Mouse (Mus musculus): Measurements from ENCODE around the gene Armc9.

Gene Armc9

DNA sequence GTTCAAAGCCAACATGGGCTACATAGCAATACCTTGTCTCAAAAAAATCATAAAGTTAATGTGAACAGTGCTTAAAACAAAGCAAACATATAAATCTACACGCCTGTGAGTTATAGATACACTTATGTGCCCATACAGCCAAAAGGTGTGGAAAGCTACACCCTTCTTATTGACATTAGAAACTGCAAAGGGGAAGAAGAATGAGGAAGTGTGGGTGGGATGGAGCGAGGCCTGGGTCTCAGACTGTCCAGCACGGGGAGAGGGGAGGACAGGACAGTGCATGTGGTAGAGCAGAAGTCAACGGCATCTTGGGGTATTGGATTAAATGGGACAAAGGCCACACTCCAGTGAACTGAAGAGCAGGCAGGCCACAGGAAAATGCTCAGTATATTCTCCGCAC, 61.8 kb downstream of the Armc9 start:
- DNase-seq (ENCODE audit: extremely low read depth, low read depth) = peak; percentile 42

DNA sequence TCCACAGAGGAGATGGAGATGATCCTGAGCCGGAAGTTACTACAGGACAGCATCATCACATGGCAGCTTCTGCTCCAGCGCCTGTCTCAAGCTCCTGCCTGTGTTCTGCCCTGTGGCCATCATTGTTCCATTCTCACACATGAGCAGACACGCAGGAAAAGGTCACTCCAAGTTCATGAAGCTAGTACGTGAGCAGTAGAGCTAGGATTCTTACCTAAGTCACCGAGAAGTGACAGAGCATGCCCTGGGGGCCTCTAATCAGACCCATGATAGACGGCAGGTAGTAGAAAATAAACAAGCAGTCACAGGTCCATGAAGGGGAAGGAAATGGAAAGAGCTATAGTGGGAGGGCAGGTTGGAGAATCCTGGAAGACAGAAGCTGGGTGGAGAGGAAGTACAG, 63.4 kb downstream of the Armc9 start:
- DNase-seq (ENCODE audit: extremely low read depth, low read depth) = no peak

- no peak for DNase-seq (ENCODE audit: extremely low read depth, low read depth)
Observed at GRCm38 (mm10) chr1:86225195-86225594, 70.6 kb downstream of the Armc9 start.

DNA sequence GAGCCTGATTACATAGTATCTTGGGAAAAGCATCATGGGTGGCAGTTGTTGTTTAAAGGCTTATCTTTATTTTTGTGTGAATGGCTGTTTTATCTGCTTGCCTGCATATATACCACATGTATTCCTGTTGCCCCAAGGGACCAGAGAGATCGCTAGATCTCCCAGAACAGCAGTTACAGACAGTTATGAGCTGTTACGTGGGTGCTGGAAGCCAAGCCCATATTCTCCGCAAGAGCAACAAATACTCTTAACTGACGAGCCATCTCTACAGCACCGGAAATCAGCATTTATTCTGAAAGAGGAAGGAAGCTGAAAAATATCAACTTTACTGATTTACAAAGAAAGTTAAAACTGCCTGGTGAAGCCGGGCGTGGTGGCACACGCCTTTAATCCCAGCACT, 74.1 kb downstream of the Armc9 start:
- peak; percentile 80 for DNase-seq (ENCODE audit: extremely low read depth, low read depth)

GRCm38 (mm10) chr1:86229184-86229829, 74.7 kb downstream of the Armc9 start:
- no peak for DNase-seq (ENCODE audit: extremely low read depth, low read depth)

DNA sequence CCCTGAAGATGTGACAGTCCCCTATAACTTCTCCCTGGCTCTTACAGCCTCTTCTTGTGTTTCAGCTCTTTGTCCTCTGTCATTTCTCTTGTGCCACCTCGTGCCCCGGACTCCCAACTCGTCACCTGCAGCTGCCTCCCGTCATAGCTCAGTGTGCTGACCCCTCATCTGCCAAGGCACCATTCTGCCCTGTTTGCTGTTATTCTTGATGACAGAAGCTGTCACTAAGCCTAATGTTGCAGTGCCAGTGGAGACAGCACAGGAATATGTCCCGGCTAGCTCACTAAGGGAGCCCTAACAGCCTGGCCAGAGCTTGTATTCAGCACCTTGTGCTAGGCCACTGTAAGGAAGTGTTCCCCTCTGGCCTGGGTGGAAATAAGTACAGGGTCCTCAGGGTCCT, 78.1 kb downstream of the Armc9 start:
- no peak for DNase-seq (ENCODE audit: extremely low read depth, low read depth)

DNA sequence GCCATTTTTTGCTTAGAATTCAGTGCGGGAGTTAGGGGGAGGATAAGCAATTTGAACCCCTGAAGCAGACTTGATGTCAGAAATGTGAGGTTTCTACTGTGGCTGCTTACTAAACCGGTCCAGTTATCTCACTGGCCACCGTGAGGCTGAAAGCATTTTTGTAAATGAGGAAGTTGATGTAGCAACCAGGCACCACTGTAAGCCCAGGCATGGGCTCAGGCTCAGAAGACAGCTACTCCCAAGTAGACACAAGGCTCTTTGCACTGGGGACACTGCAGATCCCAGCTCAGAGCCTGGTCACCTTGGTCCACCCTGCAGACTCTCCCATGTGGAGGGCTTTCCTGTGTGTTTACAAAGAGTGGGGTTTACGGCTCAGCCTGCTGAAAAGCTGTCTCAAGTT, 79.2 kb downstream of the Armc9 start:
- DNase-seq (ENCODE audit: extremely low read depth, low read depth) = peak; percentile 83

DNA sequence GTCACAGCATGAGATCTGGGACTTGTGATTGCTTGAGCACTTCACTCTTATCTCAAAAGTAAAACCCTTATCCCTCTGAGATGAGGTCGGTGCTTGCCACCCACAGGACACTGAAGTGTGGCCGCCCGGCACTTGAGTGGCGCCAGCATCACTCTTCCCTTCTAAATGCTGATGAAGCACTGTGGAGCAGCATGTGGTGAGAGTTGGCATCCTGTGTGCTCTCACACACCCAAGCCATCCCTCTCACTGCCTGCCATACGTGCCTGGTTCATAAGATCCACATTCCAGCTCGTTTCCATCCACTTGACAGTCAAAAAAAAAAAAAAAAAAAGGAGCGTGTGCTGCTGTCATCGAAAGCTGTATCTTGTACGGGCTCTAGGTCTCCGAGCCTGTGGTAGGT, 80.5 kb downstream of the Armc9 start:
- DNase-seq (ENCODE audit: extremely low read depth, low read depth) = no peak

GRCm38 (mm10) chr1:86236442-86236841, 81.9 kb downstream of the Armc9 start:
- no peak for DNase-seq (ENCODE audit: extremely low read depth, low read depth)

- DNase-seq (ENCODE audit: extremely low read depth, low read depth) = no peak
Observed at GRCm38 (mm10) chr1:86239010-86239409, 84.4 kb downstream of the Armc9 start.

GRCm38 (mm10) chr1:86239871-86240270, 85.3 kb downstream of the Armc9 start:
- no peak for DNase-seq (ENCODE audit: extremely low read depth, low read depth)

DNA sequence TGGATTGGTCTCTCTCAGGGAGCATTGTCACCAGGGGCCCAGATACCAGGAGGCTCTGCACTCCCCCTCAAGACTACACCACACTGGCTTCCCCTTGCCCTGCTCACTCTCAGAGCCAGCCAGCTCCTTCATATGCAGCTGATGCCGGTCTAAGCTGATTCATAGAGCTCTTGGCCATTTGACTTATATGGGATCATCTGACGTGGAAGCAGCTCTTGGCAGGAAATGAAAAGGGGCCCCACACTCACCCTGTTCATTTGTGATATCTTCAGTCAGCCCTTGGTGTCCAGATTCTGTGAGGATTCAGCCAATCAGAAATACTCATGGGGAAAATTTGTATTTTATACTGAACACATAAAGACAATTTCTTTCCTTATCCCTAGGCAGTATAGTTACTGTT, 86.4 kb downstream of the Armc9 start:
- no peak for DNase-seq (ENCODE audit: extremely low read depth, low read depth)

GRCm38 (mm10) chr1:86243490-86243889, 88.9 kb downstream of the Armc9 start:
- no peak for DNase-seq (ENCODE audit: extremely low read depth, low read depth)

- no peak for DNase-seq (ENCODE audit: extremely low read depth, low read depth)
Observed at GRCm38 (mm10) chr1:86245301-86246085, 90.9 kb downstream of the Armc9 start.

DNA sequence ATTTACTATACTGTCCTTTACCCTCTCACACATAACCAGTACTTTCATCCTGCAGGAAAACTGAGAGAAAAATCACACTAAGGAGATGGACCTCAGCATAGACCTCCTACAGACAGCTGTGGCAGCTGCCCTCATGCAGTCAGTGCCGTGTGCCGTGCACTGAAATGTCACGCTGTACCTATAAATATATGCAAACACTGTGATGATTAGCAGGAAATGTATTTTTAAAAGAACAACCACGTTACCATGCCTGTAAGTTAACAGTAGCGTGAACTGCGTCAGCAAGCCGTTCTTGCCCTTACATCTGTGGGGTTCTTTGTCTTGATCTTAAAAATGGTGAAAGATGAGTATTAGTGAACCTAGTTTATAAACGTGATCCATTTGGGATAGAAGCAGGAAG, 98.8 kb downstream of the Armc9 start:
- no peak for DNase-seq (ENCODE audit: extremely low read depth, low read depth)

GRCm38 (mm10) chr1:86256311-86256710, 101.7 kb downstream of the Armc9 start:
- no peak for DNase-seq (ENCODE audit: extremely low read depth, low read depth)

- DNase-seq (ENCODE audit: extremely low read depth, low read depth) = no peak
Observed at GRCm38 (mm10) chr1:86257228-86257627, 102.6 kb downstream of the Armc9 start.

DNA sequence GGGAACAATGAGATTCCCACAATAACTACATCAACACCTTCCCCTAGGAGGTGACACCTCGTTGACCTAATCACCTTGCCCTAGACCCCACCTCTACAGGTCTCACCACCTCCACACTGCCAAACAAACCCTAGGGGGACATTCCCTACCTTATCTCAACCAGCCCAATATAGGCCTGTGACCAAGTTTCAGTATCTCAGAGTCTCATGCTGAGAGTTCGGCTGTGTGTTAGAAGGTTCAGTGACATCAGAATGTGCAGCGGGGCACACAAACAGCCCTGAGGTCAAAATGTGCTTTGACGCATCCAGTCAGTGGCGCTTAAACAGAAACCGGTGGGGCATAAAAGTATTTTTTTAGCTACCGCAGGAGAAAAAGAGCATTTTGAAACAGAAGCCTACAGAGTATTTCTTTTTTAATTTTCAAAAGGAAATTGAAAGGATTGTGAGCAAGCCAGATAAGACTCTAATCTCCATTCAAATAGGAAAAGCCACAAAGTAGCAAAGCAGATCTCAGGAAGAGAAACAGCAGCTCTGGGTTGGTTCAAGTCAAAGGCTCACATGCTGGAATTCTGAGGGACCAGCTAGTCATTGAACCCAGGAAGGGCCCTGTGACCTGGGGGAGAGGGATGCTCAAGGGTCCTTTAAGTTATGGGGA, 103.7 kb downstream of the Armc9 start:
- no peak for DNase-seq (ENCODE audit: extremely low read depth, low read depth)

- DNase-seq (ENCODE audit: extremely low read depth, low read depth) = no peak
Observed at GRCm38 (mm10) chr1:86263564-86264339, 109.2 kb downstream of the Armc9 start.

DNA sequence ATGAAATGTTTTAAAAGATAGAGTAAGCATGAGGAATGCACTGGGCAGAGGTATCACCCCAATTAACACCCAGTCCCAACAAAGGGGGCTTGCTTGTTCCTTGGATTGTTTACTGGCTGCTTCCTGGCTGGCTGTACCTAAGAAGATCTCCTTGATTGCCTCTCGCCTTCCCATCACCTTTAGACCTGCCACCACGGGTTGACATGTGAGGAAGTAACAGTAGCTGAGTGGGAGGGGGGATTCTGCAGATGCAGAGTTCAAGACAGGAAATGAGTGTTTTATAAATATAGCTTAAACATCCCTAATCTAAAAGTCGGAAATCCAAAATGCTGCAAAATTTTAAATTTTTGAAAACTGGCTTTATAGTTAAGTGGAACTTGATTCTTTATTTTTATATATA, 110.5 kb downstream of the Armc9 start:
- DNase-seq (ENCODE audit: extremely low read depth, low read depth) = no peak

DNA sequence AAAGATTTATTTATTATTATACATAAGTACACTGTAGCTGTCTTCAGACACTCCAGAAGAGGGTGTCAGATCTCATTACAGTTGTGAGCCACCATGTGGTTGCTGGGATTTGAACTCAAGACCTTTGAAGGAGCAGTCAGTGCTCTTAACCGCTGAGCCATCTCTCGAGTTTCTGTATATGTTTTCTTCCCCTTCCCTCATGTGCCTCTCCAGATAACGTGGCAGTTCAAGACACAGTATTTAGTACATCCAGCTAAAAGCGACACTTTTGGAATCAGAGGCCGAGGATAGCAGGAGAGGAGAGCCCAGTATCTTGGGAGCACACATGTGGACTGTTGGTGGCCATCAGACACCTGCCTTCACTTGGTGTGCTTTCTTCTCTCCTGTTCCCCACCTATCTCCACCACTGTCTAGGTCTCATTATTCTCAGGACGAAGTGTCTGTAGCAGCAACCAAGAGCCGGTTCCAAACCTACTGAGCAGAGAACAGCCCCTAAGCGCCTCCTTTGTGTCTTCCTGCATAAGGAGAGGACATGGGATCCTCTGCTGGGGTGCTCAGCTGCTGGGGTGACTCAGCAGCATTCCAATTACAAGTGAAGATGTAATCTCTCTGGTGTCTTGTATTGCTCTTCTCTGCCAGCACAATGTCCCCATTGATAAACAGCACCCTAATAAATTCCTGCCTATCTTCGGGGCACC, 114.1 kb downstream of the Armc9 start:
- DNase-seq (ENCODE audit: extremely low read depth, low read depth) = no peak

Measured in MEL-GATA-1-ER (cell line).